Comparison of ENCODE assay signal across 8 mouse cellular contexts in genomic region chr10:59539533-59539875, GRCm38 (mm10).
DNase-seq lines count a peak whose midpoint lies in the region; ATAC-seq and TF ChIP-seq lines count a peak whose summit lies in the region.

No protein-coding gene starts in this region.

- H3K4me3 ChIP-seq in E14TG2a.4 (replicated peaks; ENCODE audit: low read length) = peak overlapping the region; percentile 66
- H3K4me3 ChIP-seq in embryonic facial prominence, embryonic 10.5 days = peak overlapping the region; percentile 57
- peak overlapping the region; percentile 50 for H3K4me3 ChIP-seq in heart, embryonic 13.5 days
- peak overlapping the region; percentile 42 for H3K4me3 ChIP-seq in kidney, embryonic 16.5 days (ENCODE audit: low read length)
- H3K4me3 ChIP-seq in liver, embryonic 13.5 days (replicated peaks) = peak overlapping the region; percentile 33
- peak overlapping the region; percentile 34 for H3K4me3 ChIP-seq in neural tube, embryonic 13.5 days

- no peaks in the 10 kb centered on the region for H3K27me3 ChIP-seq in E14TG2a.4 (ENCODE audit: insufficient read depth, low read length)
- H3K27me3 ChIP-seq in embryonic facial prominence, embryonic 10.5 days (replicated peaks; ENCODE audit: low read depth, poor library complexity, severe bottlenecking) = no peaks in the 10 kb centered on the region
- no peaks in the 10 kb centered on the region for H3K27me3 ChIP-seq in heart, embryonic 13.5 days (replicated peaks)
- H3K27me3 ChIP-seq in kidney, embryonic 16.5 days (ENCODE audit: insufficient read depth, low read length) = no peaks in the 10 kb centered on the region
- H3K27me3 ChIP-seq in liver, embryonic 13.5 days = 0 out of 2 replicates have a peak, but pooled peaks cover 6% of the 10 kb centered on the region
- H3K27me3 ChIP-seq in neural tube, embryonic 13.5 days = no peaks in the 10 kb centered on the region

- TF ChIP-seq CTCF in E14TG2a.4 (conservative IDR thresholded peaks at IDR 0.05; ENCODE audit: low read length) = no peak

- 1% methylated on average over 12 of the region's 12 CpGs for WGBS in embryonic facial prominence, embryonic 10.5 days
- 3% methylated on average over 12 of the region's 12 CpGs for WGBS in heart, embryonic 13.5 days
- 0% methylated on average over 11 of the region's 12 CpGs for WGBS in kidney, embryonic 16.5 days
- 3% methylated on average over 12 of the region's 12 CpGs for WGBS in liver, embryonic 13.5 days (ENCODE audit: insufficient replicate concordance)
- WGBS in neural tube, embryonic 13.5 days = under 1% methylated on average over 12 of the region's 12 CpGs

- H3K4me2 ChIP-seq in heart, embryonic 13.5 days = peak overlapping the region; percentile 79
- H3K4me2 ChIP-seq in kidney, embryonic 16.5 days (replicated peaks; ENCODE audit: low read depth, low read length) = peak overlapping the region; percentile 64
- H3K4me2 ChIP-seq in liver, embryonic 13.5 days = peak overlapping the region; percentile 53
- peak overlapping the region; percentile 62 for H3K4me2 ChIP-seq in neural tube, embryonic 13.5 days

- H3K36me3 ChIP-seq in E14TG2a.4 (ENCODE audit: insufficient read depth, low read length) = no peaks in the 10 kb centered on the region
- no peaks in the 10 kb centered on the region for H3K36me3 ChIP-seq in embryonic facial prominence, embryonic 10.5 days (replicated peaks)
- H3K36me3 ChIP-seq in heart, embryonic 13.5 days = no peaks in the 10 kb centered on the region; the same call in none of the 2 replicates
- H3K36me3 ChIP-seq in kidney, embryonic 16.5 days (ENCODE audit: insufficient read depth, low read length) = no peaks in the 10 kb centered on the region
- no peaks in the 10 kb centered on the region for H3K36me3 ChIP-seq in liver, embryonic 13.5 days
- no peaks in the 10 kb centered on the region for H3K36me3 ChIP-seq in neural tube, embryonic 13.5 days

- DNase-seq in adrenal gland, adult 18-20 months (ENCODE audit: low spot score in 2 of 2) = peak; percentile 59 to 64
- DNase-seq in embryonic facial prominence, embryonic 10.5 days (ENCODE audit: low spot score) = peak; percentile 77
- no peak for DNase-seq in liver, embryonic 13.5 days
- DNase-seq in yolk sac, embryonic 10.5 days (ENCODE audit: low spot score) = peak; percentile 80

- peak overlapping the region; percentile 74 for H3K9ac ChIP-seq in heart, embryonic 13.5 days
- H3K9ac ChIP-seq in kidney, embryonic 16.5 days (replicated peaks; ENCODE audit: low read length) = peak overlapping the region; percentile 50; the same call in 1 of the 2 replicates
- H3K9ac ChIP-seq in liver, embryonic 13.5 days = no peak overlapping the region
- H3K9ac ChIP-seq in neural tube, embryonic 13.5 days = peak overlapping the region; percentile 57

- peaks cover 43% of the 10 kb centered on the region for H3K4me1 ChIP-seq in E14TG2a.4 (replicated peaks; ENCODE audit: low read depth, low read length)
- H3K4me1 ChIP-seq in embryonic facial prominence, embryonic 10.5 days = peaks cover 22% of the 10 kb centered on the region
- peaks cover 25% of the 10 kb centered on the region for H3K4me1 ChIP-seq in heart, embryonic 13.5 days
- H3K4me1 ChIP-seq in kidney, embryonic 16.5 days (ENCODE audit: insufficient read depth, low read length) = peaks cover 28% of the 10 kb centered on the region
- H3K4me1 ChIP-seq in liver, embryonic 13.5 days (replicated peaks) = peaks cover 21% of the 10 kb centered on the region
- peaks cover 34% of the 10 kb centered on the region for H3K4me1 ChIP-seq in neural tube, embryonic 13.5 days (replicated peaks)

- no peak; the same call in 1 of the 2 replicates for ATAC-seq in heart, embryonic 13.5 days (ENCODE audit: extremely low read depth, insufficient number of reproducible peaks, low FRiP score, low TSS enrichment)
- ATAC-seq in kidney, embryonic 16.5 days (ENCODE audit: low FRiP score, low TSS enrichment) = peak; percentile 75; the same call in 1 of the 2 replicates
- peak; percentile 73 for ATAC-seq in liver, embryonic 13.5 days (ENCODE audit: low read depth)
- peak; percentile 73 for ATAC-seq in neural tube, embryonic 13.5 days (ENCODE audit: low read depth)

- no peak overlapping the region for H3K27ac ChIP-seq in embryonic facial prominence, embryonic 10.5 days (replicated peaks)
- H3K27ac ChIP-seq in heart, embryonic 13.5 days (replicated peaks) = peak overlapping the region; percentile 74
- peak overlapping the region; percentile 83 for H3K27ac ChIP-seq in kidney, embryonic 16.5 days (ENCODE audit: low read length)
- no peak overlapping the region for H3K27ac ChIP-seq in liver, embryonic 13.5 days
- H3K27ac ChIP-seq in neural tube, embryonic 13.5 days (replicated peaks) = peak overlapping the region; percentile 57

- no peaks in the 10 kb centered on the region for H3K9me3 ChIP-seq in E14TG2a.4 (ENCODE audit: low read length)
- no peaks in the 10 kb centered on the region for H3K9me3 ChIP-seq in embryonic facial prominence, embryonic 10.5 days
- H3K9me3 ChIP-seq in heart, embryonic 13.5 days = no peaks in the 10 kb centered on the region
- H3K9me3 ChIP-seq in kidney, embryonic 16.5 days (ENCODE audit: low read length) = no peaks in the 10 kb centered on the region
- no peaks in the 10 kb centered on the region for H3K9me3 ChIP-seq in liver, embryonic 13.5 days (replicated peaks)
- no peaks in the 10 kb centered on the region for H3K9me3 ChIP-seq in neural tube, embryonic 13.5 days

Comparison
In these comparisons a context has a peak if more than half of its experiments do, and no peak if none do; other contexts are left out.
1. H3K27ac ChIP-seq: peak in heart, embryonic 13.5 days (single experiment), kidney, embryonic 16.5 days (single experiment) and neural tube, embryonic 13.5 days (single experiment); none in embryonic facial prominence, embryonic 10.5 days (single experiment) and liver, embryonic 13.5 days (single experiment).
2. Peak in every context shown above with its lines, with median percentiles within 50 percentile points of each other: H3K4me3 ChIP-seq and H3K4me2 ChIP-seq.